Mouse (Mus musculus): ENCODE results near the gene Cx3cr1. TPM values are rescaled to one million over a fixed set of nuclear protein-coding genes. Genes with fewer than 3 reads are reported as not detected.
"Not testable (repeated sequence)": the region's sequence is repeated elsewhere in the genome, so short reads cannot be mapped to it uniquely, and the experiment has no call there.

Gene Cx3cr1
- polyA plus RNA-seq, 1 experiment from 2014 or later, result 8.0 TPM

DNA sequence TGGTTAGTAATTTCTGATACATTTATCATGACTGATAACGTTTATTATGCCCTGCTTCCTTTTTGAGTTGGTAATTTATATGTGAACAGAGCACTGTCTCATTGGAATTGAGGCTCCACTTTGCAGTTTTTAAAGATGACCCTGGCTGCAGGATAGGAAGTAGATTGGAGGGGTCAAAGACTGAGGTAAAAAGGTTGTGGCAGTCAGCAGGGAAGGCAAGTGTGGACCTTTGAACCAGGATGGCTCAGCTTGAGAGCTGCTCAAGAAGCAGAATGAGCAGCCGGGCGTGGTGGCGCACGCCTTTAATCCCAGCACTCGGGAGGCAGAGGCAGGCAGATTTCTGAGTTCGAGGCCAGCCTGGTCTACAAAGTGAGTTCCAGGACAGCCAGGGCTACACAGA is 43.8 kb upstream of the Cx3cr1 start:
- 92% methylated on average over 5 of the region's 7 CpGs for WGBS
- ATAC-seq, result no peak
- H3K27me3 ChIP-seq (replicated peaks; ENCODE audit: insufficient read depth, low read length), result no peaks in the 10 kb centered on the region
- TF ChIP-seq CTCF (IDR thresholded peaks at IDR 0.05) (no peak), EP300 (IDR thresholded peaks at IDR 0.05) (no peak)
- no peak overlapping the region for H3K9ac ChIP-seq (replicated peaks; ENCODE audit: low read depth)
- H3K9me3 ChIP-seq (ENCODE audit: low read length), result no peaks in the 10 kb centered on the region
- no peaks in the 10 kb centered on the region for H3K4me1 ChIP-seq (ENCODE audit: insufficient read depth, low read depth, low read length)
- no peak overlapping the region for H3K4me3 ChIP-seq (ENCODE audit: low read depth, low read length)
- no peak for DNase-seq (ENCODE audit: low spot score)
- peaks cover 12% of the 10 kb centered on the region for H3K36me3 ChIP-seq (ENCODE audit: insufficient read depth, low read length)
- no peak overlapping the region for H3K27ac ChIP-seq (ENCODE audit: low read length)
- H3K4me2 ChIP-seq (replicated peaks; ENCODE audit: low read depth, low read length), result no peak overlapping the region

DNA sequence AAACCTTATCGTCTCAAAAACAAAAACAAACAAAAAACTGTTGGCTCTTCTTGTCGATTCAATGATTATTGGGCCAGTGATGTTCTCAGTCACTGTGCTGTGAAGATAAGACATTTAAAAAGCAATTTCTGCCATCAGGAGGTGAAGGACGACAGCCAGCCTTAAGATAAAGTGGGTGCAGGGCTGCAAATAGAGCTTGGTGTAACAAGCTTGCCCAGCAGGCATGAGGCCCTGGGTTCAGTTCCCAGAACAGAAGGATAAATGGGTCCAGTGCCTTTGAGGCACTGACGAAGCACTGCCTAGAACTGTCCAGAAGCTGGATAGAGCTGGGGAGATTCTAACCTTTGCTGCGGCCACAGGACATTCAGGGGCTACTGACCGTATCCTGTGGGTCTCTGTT is 42.8 kb upstream of the Cx3cr1 start:
- Histone ChIP-seq H3K27me3 (replicated peaks; ENCODE audit: insufficient read depth, low read length) (no peaks in the 10 kb centered on the region), H3K9ac (replicated peaks; ENCODE audit: low read depth) (no peak overlapping the region), H3K4me2 (replicated peaks; ENCODE audit: low read depth, low read length) (no peak overlapping the region), H3K27ac (ENCODE audit: low read length) (no peak overlapping the region), H3K4me1 (ENCODE audit: insufficient read depth, low read depth, low read length) (no peaks in the 10 kb centered on the region), H3K36me3 (ENCODE audit: insufficient read depth, low read length) (peaks cover 2% of the 10 kb centered on the region; the same call in 1 of the 2 replicates), H3K9me3 (ENCODE audit: low read length) (no peaks in the 10 kb centered on the region), H3K4me3 (ENCODE audit: low read depth, low read length) (no peak overlapping the region)
- no peak for ATAC-seq
- TF ChIP-seq CTCF (IDR thresholded peaks at IDR 0.05) (no peak), EP300 (IDR thresholded peaks at IDR 0.05) (no peak)
- WGBS, result 87% methylated on average over 6 of the region's 6 CpGs
- DNase-seq (ENCODE audit: low spot score), result no peak

- Histone ChIP-seq H3K4me2 (replicated peaks; ENCODE audit: low read depth, low read length) (peak overlapping the region; percentile 60), H3K4me1 (ENCODE audit: insufficient read depth, low read depth, low read length) (no peaks in the 10 kb centered on the region), H3K9me3 (ENCODE audit: low read length) (no peaks in the 10 kb centered on the region), H3K4me3 (ENCODE audit: low read depth, low read length) (peak overlapping the region; percentile 79), H3K9ac (replicated peaks; ENCODE audit: low read depth) (no peak overlapping the region), H3K27ac (ENCODE audit: low read length) (peak overlapping the region; percentile 98), H3K27me3 (replicated peaks; ENCODE audit: insufficient read depth, low read length) (no peaks in the 10 kb centered on the region), H3K36me3 (ENCODE audit: insufficient read depth, low read length) (no peaks in the 10 kb centered on the region)
- DNase-seq (ENCODE audit: low spot score) (no peak), ATAC-seq (no peak)
- WGBS, result 70% methylated on average over 15 of the region's 15 CpGs
- TF ChIP-seq CTCF (IDR thresholded peaks at IDR 0.05) (no peak), EP300 (IDR thresholded peaks at IDR 0.05) (no peak)
Measured at GRCm38 (mm10) chr9:120111156-120111945, 41.7 kb upstream of the Cx3cr1 start.

DNA sequence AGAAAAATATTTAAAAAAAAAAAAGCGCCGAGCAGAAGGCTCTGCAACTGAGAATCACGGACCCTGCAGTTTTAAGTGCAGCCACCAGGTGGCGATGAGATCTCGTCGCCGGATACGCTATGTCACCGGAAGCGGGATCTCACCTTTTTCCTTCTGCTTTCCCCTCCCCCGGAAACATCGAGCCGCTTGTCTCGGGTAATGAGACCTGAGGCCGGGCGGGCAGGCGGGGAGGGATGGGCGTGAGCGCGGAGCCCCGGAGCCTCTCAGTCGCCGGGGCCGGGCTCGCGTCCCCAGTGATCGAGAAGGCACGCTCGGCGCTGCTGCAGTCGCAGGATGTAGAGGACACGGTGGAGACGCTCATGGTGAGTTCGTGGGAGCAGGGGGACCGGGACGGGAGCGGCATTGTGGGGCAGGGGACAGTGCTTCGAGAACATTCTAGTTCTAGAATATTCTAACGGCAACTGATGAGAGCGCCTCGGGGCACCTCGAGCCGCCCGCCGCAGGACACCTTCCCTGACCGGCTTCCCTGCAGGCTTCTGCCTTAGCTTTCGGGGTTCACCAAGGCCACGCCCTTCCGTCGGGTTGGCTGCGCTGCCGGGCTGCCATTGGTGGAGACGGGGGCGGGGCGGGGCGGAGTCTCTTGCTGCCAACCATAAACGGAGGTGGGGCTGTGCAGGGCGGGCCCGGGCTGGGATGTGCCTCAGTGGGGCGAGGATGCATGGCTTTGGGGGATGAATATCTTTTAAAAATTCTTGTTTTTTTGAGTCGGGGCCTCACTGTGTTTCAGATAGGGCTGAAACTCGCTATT is 40.7 kb upstream of the Cx3cr1 start, which contains the start of gene Slc25a38:
Gene Slc25a38 (plus strand): TSS at position 164 of the 808 bp plus-strand sequence.
- Histone ChIP-seq H3K9ac (replicated peaks; ENCODE audit: low read depth) (peak within 1 kb of the TSS; percentile 74), H3K4me3 (ENCODE audit: low read depth, low read length) (peak within 1 kb of the TSS; percentile 79), H3K9me3 (ENCODE audit: low read length) (no peaks in the 10 kb centered on the region), H3K27me3 (replicated peaks; ENCODE audit: insufficient read depth, low read length) (no peaks in the 10 kb centered on the region), H3K36me3 (ENCODE audit: insufficient read depth, low read length) (no peaks in the 10 kb centered on the region), H3K4me2 (replicated peaks; ENCODE audit: low read depth, low read length) (peak within 1 kb of the TSS; percentile 60), H3K27ac (ENCODE audit: low read length) (peak within 1 kb of the TSS; percentile 98), H3K4me1 (ENCODE audit: insufficient read depth, low read depth, low read length) (no peaks in the 10 kb centered on the region)
- TF ChIP-seq CTCF (IDR thresholded peaks at IDR 0.05) (peak; percentile 83), EP300 (IDR thresholded peaks at IDR 0.05) (peak; percentile 21; the same call in 1 of the 2 replicates)
- DNase-seq (ENCODE audit: low spot score) (peak; percentile 97), ATAC-seq (peak; percentile 98)
- under 1% methylated on average over 58 of the region's 62 CpGs for WGBS

DNA sequence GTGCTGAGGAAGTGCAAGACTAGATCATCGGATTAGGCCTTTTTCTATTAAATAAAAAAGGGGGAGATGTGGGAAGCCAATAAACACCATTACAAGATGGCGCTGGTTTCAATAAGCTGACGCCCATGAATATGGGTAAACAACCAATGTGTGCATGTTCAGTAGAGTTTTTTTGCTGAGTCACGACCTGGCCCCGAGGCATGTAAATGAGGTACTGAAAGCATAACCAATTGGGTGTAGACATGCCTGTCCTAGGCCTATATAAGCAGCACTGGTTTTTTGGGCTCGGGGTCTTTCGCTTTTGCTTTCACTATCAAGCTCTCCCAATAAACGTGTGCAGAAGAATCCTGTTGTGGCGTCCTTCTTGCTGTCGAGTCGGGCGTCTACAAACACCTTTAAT is 39.3 kb upstream of the Cx3cr1 start:
- not testable (repeated sequence) for H3K4me1 ChIP-seq (ENCODE audit: insufficient read depth, low read depth, low read length); H3K27ac ChIP-seq (ENCODE audit: low read length); H3K27me3 ChIP-seq (replicated peaks; ENCODE audit: insufficient read depth, low read length); H3K4me2 ChIP-seq (replicated peaks; ENCODE audit: low read depth, low read length); H3K4me3 ChIP-seq (ENCODE audit: low read depth, low read length); H3K36me3 ChIP-seq (ENCODE audit: insufficient read depth, low read length); H3K9me3 ChIP-seq (ENCODE audit: low read length); DNase-seq (ENCODE audit: low spot score); H3K9ac ChIP-seq (replicated peaks; ENCODE audit: low read depth); ATAC-seq
- WGBS, result 94% methylated on average over 12 of the region's 12 CpGs

DNA sequence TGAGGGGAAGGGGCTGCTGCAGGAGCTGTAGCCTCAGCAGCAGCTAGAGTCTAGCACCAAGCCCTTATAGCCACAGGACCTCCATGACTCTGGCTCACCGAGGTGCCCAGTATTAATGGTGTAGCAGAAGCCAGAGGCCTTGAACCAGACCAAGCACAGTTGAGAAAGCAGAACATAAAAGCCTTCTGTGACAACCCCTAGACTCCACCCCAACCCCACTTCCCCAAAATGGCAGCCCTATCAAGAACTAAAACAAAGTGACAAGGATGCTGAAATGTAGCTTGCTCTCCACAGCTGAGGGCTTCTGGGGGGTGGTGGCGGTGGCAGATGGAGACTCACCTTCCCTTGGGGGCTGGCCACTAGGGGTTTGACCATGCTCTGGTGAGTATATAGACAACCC is 31.5 kb upstream of the Cx3cr1 start:
- H3K9ac ChIP-seq (replicated peaks; ENCODE audit: low read depth), result no peak overlapping the region
- H3K9me3 ChIP-seq (ENCODE audit: low read length), result no peaks in the 10 kb centered on the region
- H3K4me1 ChIP-seq (ENCODE audit: insufficient read depth, low read depth, low read length), result no peaks in the 10 kb centered on the region
- TF ChIP-seq EP300 (IDR thresholded peaks at IDR 0.05), result no peak
- no peak for TF ChIP-seq CTCF (IDR thresholded peaks at IDR 0.05)
- H3K27me3 ChIP-seq (replicated peaks; ENCODE audit: insufficient read depth, low read length), result no peaks in the 10 kb centered on the region
- ATAC-seq, result no peak
- H3K4me2 ChIP-seq (replicated peaks; ENCODE audit: low read depth, low read length), result no peak overlapping the region
- WGBS, result 88% methylated on average over 2 of the region's 2 CpGs
- no peaks in the 10 kb centered on the region for H3K36me3 ChIP-seq (ENCODE audit: insufficient read depth, low read length)
- H3K4me3 ChIP-seq (ENCODE audit: low read depth, low read length), result no peak overlapping the region
- no peak for DNase-seq (ENCODE audit: low spot score)
- no peak overlapping the region for H3K27ac ChIP-seq (ENCODE audit: low read length)

Measured in lung, postnatal 0 days (tissue).